Mouse (Mus musculus) bone marrow macrophage, adult 2 months (primary cell): ENCODE results near the gene Tanc1.

Source experiments
- CTCF ChIP-seq: IDR thresholded peaks from 2 replicates; pipeline ENCODE4 v1.5.1; 2012; ENCODE audit warnings: low read depth, mild to moderate bottlenecking, low read length, moderate library complexity
- POLR2A ChIP-seq: IDR thresholded peaks from 2 replicates; pipeline ENCODE4 v1.6.1; 2012; ENCODE audit warnings: mild to moderate bottlenecking, low read depth, low read length, borderline replicate concordance

GRCm38 (mm10) chr2:59830151-59830550, 218.3 kb downstream of the Tanc1 start:
- no peak for TF ChIP-seq POLR2A
- TF ChIP-seq CTCF, result no peak
